Mouse (Mus musculus) CH12.LX (cell line): ENCODE measurements around the gene Adipor2.

Experiments
- CHD2 ChIP-seq: IDR thresholded peaks from 2 replicates; pipeline ENCODE4 v1.6.1; 2011; ENCODE audit warnings: low read length, improper control_type of control experiment
- CTCF ChIP-seq, 2 experiments: IDR thresholded peaks in 1 of 2; conservative IDR thresholded peaks in 1 of 2; 2 replicates each; pipeline ENCODE4 v1.5.1; 2011 to 2012; ENCODE audit warnings: low read depth in 2 of 2, low read length in 2 of 2, improper control_type of control experiment in 1 of 2, inconsistent platforms in 1 of 2, mild to moderate bottlenecking in 1 of 2, moderate library complexity in 1 of 2
- GABPA ChIP-seq: IDR thresholded peaks from 2 replicates; pipeline ENCODE4 v1.6.1; 2012; ENCODE audit warnings: low read depth, low read length, improper control_type of control experiment, inconsistent platforms; ENCODE audit not compliant: insufficient replicate concordance
- POLR2A ChIP-seq: IDR thresholded peaks from 2 replicates; pipeline ENCODE4 v1.6.1; 2011; ENCODE audit warnings: low read depth, mild to moderate bottlenecking, improper control_type of control experiment, low read length
- POLR2AphosphoS2 ChIP-seq: IDR thresholded peaks from 2 replicates; pipeline ENCODE4 v1.6.1; 2011; ENCODE audit warnings: low read depth, low read length, improper control_type of control experiment
- RCOR1 ChIP-seq: conservative IDR thresholded peaks from 2 replicates; pipeline ENCODE4 v1.6.1; 2012; ENCODE audit warnings: low read depth, mild to moderate bottlenecking, inconsistent platforms, low read length, improper control_type of control experiment
- ZMIZ1 ChIP-seq: IDR thresholded peaks from 2 replicates; pipeline ENCODE4 v1.6.1; 2012; ENCODE audit warnings: low read depth, mild to moderate bottlenecking, inconsistent platforms, low read length, improper control_type of control experiment

DNA sequence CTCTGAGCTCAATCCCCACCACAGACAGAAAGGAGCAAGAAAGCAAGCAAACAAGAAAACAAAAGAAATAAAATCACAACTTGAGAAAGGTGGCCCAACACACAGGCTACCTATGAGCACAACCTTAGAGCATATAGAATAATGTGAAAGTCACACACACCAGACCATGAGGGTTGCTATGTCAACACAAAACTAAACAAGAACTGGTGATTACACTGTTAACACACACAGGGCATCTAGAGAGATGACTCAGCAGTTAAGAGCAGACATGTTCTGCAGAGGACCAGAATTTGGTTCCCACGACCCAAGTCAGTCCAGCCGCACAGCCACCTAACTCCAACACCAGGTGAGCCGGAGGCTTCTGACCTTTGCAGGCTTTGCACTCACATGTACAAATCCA is 14.5 kb downstream of the Adipor2 start:
- TF ChIP-seq ZMIZ1: no peak
- no peak for TF ChIP-seq CTCF (conservative IDR thresholded peaks at IDR 0.05 in 1 of 2, IDR thresholded peaks at IDR 0.05 in 1 of 2; ENCODE audit: low read depth in 2 of 2, low read length in 2 of 2)
- no peak for TF ChIP-seq CHD2
- no peak for TF ChIP-seq RCOR1
- no peak for TF ChIP-seq POLR2AphosphoS2
- TF ChIP-seq GABPA: no peak
- TF ChIP-seq POLR2A: no peak
